Mouse (Mus musculus) lung, embryonic 15.5 days (tissue): ENCODE results near the gene 1190005I06Rik. TPM values are rescaled to one million over a fixed set of nuclear protein-coding genes. Genes with fewer than 3 reads are reported as not detected.

Experiments used
- ATAC-seq: fragments of 200-750 bp; cut with Nextera tagmentation; 2 replicates; pipeline ENCODE4 v1.8.0; 2017; ENCODE audit warnings: moderate number of reproducible peaks, borderline replicate concordance; ENCODE audit not compliant: low FRiP score, low TSS enrichment; ENCODE audit errors: extremely low read depth
- H3K27ac ChIP-seq: fragments of 300-500 bp; sonication (generic); 2 replicates; pipeline ENCODE4 v1.5.1; 2015; ENCODE audit warnings: moderate library complexity, mild to moderate bottlenecking, inconsistent platforms
- H3K27me3 ChIP-seq: fragments of 300-500 bp; sonication (generic); 2 replicates; pipeline ENCODE4 v1.6.1; 2015; ENCODE audit warnings: inconsistent platforms
- H3K36me3 ChIP-seq: fragments of 300-500 bp; sonication (generic); 2 replicates; pipeline ENCODE4 v1.6.1; 2015; ENCODE audit warnings: inconsistent platforms
- H3K4me1 ChIP-seq: fragments of 300-500 bp; sonication (generic); 2 replicates; pipeline ENCODE4 v1.6.1; 2015; ENCODE audit warnings: inconsistent platforms
- H3K4me2 ChIP-seq: fragments of 300-500 bp; sonication (generic); 2 replicates; pipeline ENCODE4 v1.6.1; 2015; ENCODE audit warnings: inconsistent platforms, mild to moderate bottlenecking, moderate library complexity
- H3K4me3 ChIP-seq: fragments of 300-500 bp; sonication (generic); 2 replicates; pipeline ENCODE4 v1.5.1; 2015; ENCODE audit warnings: mild to moderate bottlenecking, inconsistent platforms
- H3K9ac ChIP-seq: fragments of 300-500 bp; sonication (generic); 2 replicates; pipeline ENCODE4 v1.6.1; 2015; ENCODE audit warnings: inconsistent platforms
- H3K9me3 ChIP-seq: fragments of 300-500 bp; sonication (generic); 2 replicates; pipeline ENCODE4 v1.6.1; 2016; ENCODE audit warnings: inconsistent platforms
- WGBS: fragments of 180-500 bp; shearing (Covaris S2); methylation state at CpG from one replicate; pipeline ENCODE4 v1.1.7; 2015; 5-methylcytosine and 5-hydroxymethylcytosine counted together
- polyA plus RNA-seq: library from polyadenylated mRNA; unstranded; fragments of >200 nt; fragmentation: Nextera tagmentation; extraction: Ambion mirVana; gene quantifications from 2 replicates; pipeline ENCODE4 v1.2.1, GENCODE M21; 2015

Gene 1190005I06Rik
- 5.1 and 5.8 TPM in 2 replicates for polyA plus RNA-seq

- ATAC-seq = no peak
- Histone ChIP-seq H3K27me3 (no peaks in the 10 kb centered on the region), H3K9ac (no peak within 1 kb of the TSS), H3K27ac (no peak within 1 kb of the TSS), H3K4me2 (no peak within 1 kb of the TSS), H3K36me3 (no peaks in the 10 kb centered on the region), H3K4me1 (0 out of 2 replicates have a peak, but pooled peaks cover 7% of the 10 kb centered on the region), H3K4me3 (no peak within 1 kb of the TSS), H3K9me3 (no peaks in the 10 kb centered on the region)
- 55% methylated on average over 7 of the region's 7 CpGs for WGBS
Measured at GRCm38 (mm10) chr8:120647532-120647931, at the start of gene 1190005I06Rik. 1190005I06Rik (minus strand) TSS chr8:120647632.

GRCm38 (mm10) chr8:120696401-120697153 lies 49.1 kb upstream of the 1190005I06Rik start:
- H3K9ac ChIP-seq = no peak overlapping the region
- no peak overlapping the region for H3K4me3 ChIP-seq
- peak overlapping the region; percentile 85 for H3K27ac ChIP-seq
- peak overlapping the region; percentile 3; the same call in 1 of the 2 replicates for H3K4me2 ChIP-seq
- WGBS = 25% methylated on average over 13 of the region's 13 CpGs
- peak; percentile 78 for ATAC-seq
- H3K9me3 ChIP-seq = no peaks in the 10 kb centered on the region
- no peaks in the 10 kb centered on the region for H3K27me3 ChIP-seq
- H3K36me3 ChIP-seq = no peaks in the 10 kb centered on the region
- peaks cover 62% of the 10 kb centered on the region for H3K4me1 ChIP-seq

GRCm38 (mm10) chr8:120693861-120694493 lies 46.5 kb upstream of the 1190005I06Rik start:
- Histone ChIP-seq H3K27me3 (peaks cover 16% of the 10 kb centered on the region; the same call in 1 of the 2 replicates), H3K27ac (peak overlapping the region; percentile 58; the same call in 1 of the 2 replicates), H3K4me3 (no peak overlapping the region), H3K4me1 (peaks cover 49% of the 10 kb centered on the region), H3K9ac (no peak overlapping the region), H3K9me3 (no peaks in the 10 kb centered on the region), H3K36me3 (no peaks in the 10 kb centered on the region), H3K4me2 (peak overlapping the region; percentile 24; the same call in 1 of the 2 replicates)
- 9% methylated on average over 22 of the region's 22 CpGs for WGBS
- ATAC-seq = peak; percentile 90

GRCm38 (mm10) chr8:120692934-120693333 lies 45.5 kb upstream of the 1190005I06Rik start:
- H3K4me2 ChIP-seq = no peak overlapping the region
- H3K27me3 ChIP-seq = peaks cover 26% of the 10 kb centered on the region
- ATAC-seq = no peak
- H3K4me1 ChIP-seq = peaks cover 39% of the 10 kb centered on the region
- 50% methylated on average over 4 of the region's 4 CpGs for whole genome bisulfite sequencing
- H3K9me3 ChIP-seq = no peaks in the 10 kb centered on the region
- no peak overlapping the region for H3K4me3 ChIP-seq
- H3K36me3 ChIP-seq = no peaks in the 10 kb centered on the region
- H3K27ac ChIP-seq = no peak overlapping the region
- no peak overlapping the region for H3K9ac ChIP-seq

GRCm38 (mm10) chr8:120688511-120688910 lies 41.1 kb upstream of the 1190005I06Rik start:
- H3K27me3 ChIP-seq = peaks cover 36% of the 10 kb centered on the region
- H3K9me3 ChIP-seq = no peaks in the 10 kb centered on the region
- WGBS = 79% methylated on average over 7 of the region's 7 CpGs
- no peak overlapping the region for H3K4me2 ChIP-seq
- H3K36me3 ChIP-seq = no peaks in the 10 kb centered on the region
- H3K4me1 ChIP-seq = peaks cover 10% of the 10 kb centered on the region
- H3K4me3 ChIP-seq = no peak overlapping the region
- no peak for ATAC-seq
- no peak overlapping the region for H3K27ac ChIP-seq
- no peak overlapping the region for H3K9ac ChIP-seq

- ATAC-seq = no peak
- Histone ChIP-seq H3K36me3 (no peaks in the 10 kb centered on the region), H3K9ac (no peak overlapping the region), H3K4me2 (no peak overlapping the region), H3K27me3 (peaks cover 36% of the 10 kb centered on the region), H3K27ac (no peak overlapping the region), H3K9me3 (no peaks in the 10 kb centered on the region), H3K4me1 (peaks cover 8% of the 10 kb centered on the region), H3K4me3 (no peak overlapping the region)
- 49% methylated on average over 8 of the region's 8 CpGs for WGBS
Measured at GRCm38 (mm10) chr8:120687786-120688185, 40.4 kb upstream of the 1190005I06Rik start.

GRCm38 (mm10) chr8:120686576-120686975 lies 39.1 kb upstream of the 1190005I06Rik start:
- H3K4me3 ChIP-seq = no peak overlapping the region
- H3K9me3 ChIP-seq = no peaks in the 10 kb centered on the region
- peaks cover 8% of the 10 kb centered on the region for H3K4me1 ChIP-seq
- no peak overlapping the region for H3K9ac ChIP-seq
- no peak for ATAC-seq
- no peaks in the 10 kb centered on the region for H3K36me3 ChIP-seq
- H3K27ac ChIP-seq = no peak overlapping the region
- H3K27me3 ChIP-seq = peaks cover 36% of the 10 kb centered on the region
- WGBS = 80% methylated on average over 5 of the region's 5 CpGs
- H3K4me2 ChIP-seq = no peak overlapping the region

- no peak overlapping the region for H3K27ac ChIP-seq
- ATAC-seq = peak; percentile 20; the same call in 1 of the 2 replicates
- H3K4me3 ChIP-seq = no peak overlapping the region
- no peak overlapping the region for H3K9ac ChIP-seq
- WGBS = 81% methylated on average over 12 of the region's 13 CpGs
- peaks cover 8% of the 10 kb centered on the region for H3K4me1 ChIP-seq
- no peaks in the 10 kb centered on the region for H3K36me3 ChIP-seq
- peaks cover 34% of the 10 kb centered on the region for H3K27me3 ChIP-seq
- no peaks in the 10 kb centered on the region for H3K9me3 ChIP-seq
- no peak overlapping the region for H3K4me2 ChIP-seq
Measured at GRCm38 (mm10) chr8:120686051-120686450, 38.6 kb upstream of the 1190005I06Rik start.

- no peak overlapping the region for H3K4me2 ChIP-seq
- no peak overlapping the region for H3K9ac ChIP-seq
- ATAC-seq = no peak
- peaks cover 33% of the 10 kb centered on the region for H3K27me3 ChIP-seq
- H3K9me3 ChIP-seq = no peaks in the 10 kb centered on the region
- H3K36me3 ChIP-seq = no peaks in the 10 kb centered on the region
- 85% methylated on average over 8 of the region's 8 CpGs for WGBS
- H3K4me1 ChIP-seq = peaks cover 8% of the 10 kb centered on the region
- no peak overlapping the region for H3K27ac ChIP-seq
- no peak overlapping the region for H3K4me3 ChIP-seq
Measured at GRCm38 (mm10) chr8:120685591-120685990, 38.2 kb upstream of the 1190005I06Rik start.

GRCm38 (mm10) chr8:120685097-120685496 lies 37.7 kb upstream of the 1190005I06Rik start:
- H3K9me3 ChIP-seq = no peaks in the 10 kb centered on the region
- no peak overlapping the region for H3K9ac ChIP-seq
- no peaks in the 10 kb centered on the region for H3K36me3 ChIP-seq
- H3K4me3 ChIP-seq = no peak overlapping the region
- peaks cover 28% of the 10 kb centered on the region for H3K27me3 ChIP-seq
- peaks cover 8% of the 10 kb centered on the region for H3K4me1 ChIP-seq
- no peak for ATAC-seq
- H3K27ac ChIP-seq = no peak overlapping the region
- no peak overlapping the region for H3K4me2 ChIP-seq
- 52% methylated on average over 5 of the region's 5 CpGs for WGBS

- Histone ChIP-seq H3K4me3 (no peak overlapping the region), H3K9me3 (no peaks in the 10 kb centered on the region), H3K36me3 (no peaks in the 10 kb centered on the region), H3K27me3 (peaks cover 30% of the 10 kb centered on the region), H3K4me1 (peaks cover 8% of the 10 kb centered on the region), H3K4me2 (no peak overlapping the region), H3K27ac (no peak overlapping the region), H3K9ac (no peak overlapping the region)
- WGBS = 67% methylated on average over 5 of the region's 5 CpGs
- no peak for ATAC-seq
Measured at GRCm38 (mm10) chr8:120684082-120684481, 36.6 kb upstream of the 1190005I06Rik start.

- WGBS = 14% methylated on average over 10 of the region's 10 CpGs
Measured at GRCm38 (mm10) chr8:120683602-120684001, 36.2 kb upstream of the 1190005I06Rik start.

More at GRCm38 (mm10) chr8:120683602-120684001, 36.2 kb upstream of the 1190005I06Rik start:
- Histone ChIP-seq H3K9me3 (no peaks in the 10 kb centered on the region), H3K4me2 (no peak overlapping the region), H3K27me3 (peaks cover 25% of the 10 kb centered on the region), H3K4me3 (no peak overlapping the region), H3K36me3 (no peaks in the 10 kb centered on the region), H3K4me1 (peaks cover 8% of the 10 kb centered on the region), H3K9ac (no peak overlapping the region), H3K27ac (no peak overlapping the region)
- ATAC-seq = no peak
